Mouse (Mus musculus): ENCODE measurements around the gene Gm21887. TPM values are rescaled to one million over a fixed set of nuclear protein-coding genes. Genes with fewer than 3 reads are reported as not detected.
"Not testable (repeated sequence)": the region's sequence is repeated elsewhere in the genome, so short reads cannot be mapped to it uniquely, and the experiment has no call there.

The Gm21887 gene
- polyA plus RNA-seq, 1 experiment from 2014 or later, result 171 TPM

GRCm38 (mm10) chrX:169984853-169985252 is 24.6 kb upstream of the Gm21887 start:
- H3K4me3 ChIP-seq; H3K27me3 ChIP-seq (replicated peaks); H3K4me1 ChIP-seq (replicated peaks); H3K9ac ChIP-seq; H3K27ac ChIP-seq (ENCODE audit: poor library complexity, severe bottlenecking); H3K4me2 ChIP-seq; ATAC-seq (ENCODE audit: insufficient number of reproducible peaks, low FRiP score): not testable (repeated sequence)
- WGBS, result 87% methylated on average over 21 of the region's 21 CpGs
- Histone ChIP-seq H3K36me3 (peaks cover 67% of the 10 kb centered on the region), H3K9me3 (replicated peaks) (peaks cover 73% of the 10 kb centered on the region)

DNA sequence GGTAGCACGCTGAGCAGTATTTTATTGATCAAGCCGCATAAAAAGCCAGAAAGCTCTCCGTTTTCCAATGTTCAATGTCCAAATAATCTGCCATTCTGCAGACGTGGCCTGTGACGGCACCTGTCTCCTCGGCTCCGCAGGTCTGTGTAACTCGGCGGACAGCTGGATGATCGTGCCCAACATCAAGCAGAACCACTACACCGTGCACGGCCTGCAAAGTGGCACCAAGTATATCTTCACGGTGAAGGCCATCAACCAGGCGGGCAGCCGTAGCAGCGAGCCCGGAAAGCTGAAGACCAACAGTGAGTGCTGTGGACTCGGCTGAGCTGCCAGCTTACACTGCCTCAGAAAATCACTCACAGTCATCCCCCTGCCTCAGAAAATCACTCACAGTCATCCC is 23.7 kb upstream of the Gm21887 start:
- Histone ChIP-seq H3K36me3 (peaks cover 74% of the 10 kb centered on the region), H3K9me3 (replicated peaks) (peaks cover 73% of the 10 kb centered on the region)
- not testable (repeated sequence) for H3K9ac ChIP-seq; ATAC-seq (ENCODE audit: insufficient number of reproducible peaks, low FRiP score); H3K27me3 ChIP-seq (replicated peaks); H3K4me3 ChIP-seq; H3K27ac ChIP-seq (ENCODE audit: poor library complexity, severe bottlenecking); H3K4me1 ChIP-seq (replicated peaks); H3K4me2 ChIP-seq
- WGBS, result 82% methylated on average over 18 of the region's 18 CpGs

- H3K9me3 ChIP-seq (replicated peaks), result peaks cover 68% of the 10 kb centered on the region
- peak overlapping the region; percentile 1; the same call in 1 of the 2 replicates for H3K9ac ChIP-seq
- 61% methylated on average over 51 of the region's 51 CpGs for WGBS
Measured at GRCm38 (mm10) chrX:169986519-169987367, 22.7 kb upstream of the Gm21887 start.

GRCm38 (mm10) chrX:169987368-169987837 is 22.1 kb upstream of the Gm21887 start:
- H3K27me3 ChIP-seq (replicated peaks); H3K4me2 ChIP-seq; H3K9ac ChIP-seq; H3K27ac ChIP-seq (ENCODE audit: poor library complexity, severe bottlenecking); H3K4me1 ChIP-seq (replicated peaks); H3K4me3 ChIP-seq: not testable (repeated sequence)
- H3K36me3 ChIP-seq, result peaks cover 64% of the 10 kb centered on the region
- 0 out of 2 replicates have a peak, but pooled peaks have one; percentile 13 for ATAC-seq (ENCODE audit: insufficient number of reproducible peaks, low FRiP score)
- peaks cover 64% of the 10 kb centered on the region for H3K9me3 ChIP-seq (replicated peaks)
- 85% methylated on average over 28 of the region's 28 CpGs for WGBS

More at GRCm38 (mm10) chrX:169986519-169987367, 22.7 kb upstream of the Gm21887 start:
- H3K27me3 ChIP-seq (replicated peaks); H3K4me1 ChIP-seq (replicated peaks); H3K27ac ChIP-seq (ENCODE audit: poor library complexity, severe bottlenecking): not testable (repeated sequence)
- Histone ChIP-seq H3K4me3 (peak overlapping the region; percentile 6), H3K36me3 (peaks cover 70% of the 10 kb centered on the region), H3K4me2 (peak overlapping the region; percentile 38)
- ATAC-seq (ENCODE audit: insufficient number of reproducible peaks, low FRiP score), result peak; percentile 87

DNA sequence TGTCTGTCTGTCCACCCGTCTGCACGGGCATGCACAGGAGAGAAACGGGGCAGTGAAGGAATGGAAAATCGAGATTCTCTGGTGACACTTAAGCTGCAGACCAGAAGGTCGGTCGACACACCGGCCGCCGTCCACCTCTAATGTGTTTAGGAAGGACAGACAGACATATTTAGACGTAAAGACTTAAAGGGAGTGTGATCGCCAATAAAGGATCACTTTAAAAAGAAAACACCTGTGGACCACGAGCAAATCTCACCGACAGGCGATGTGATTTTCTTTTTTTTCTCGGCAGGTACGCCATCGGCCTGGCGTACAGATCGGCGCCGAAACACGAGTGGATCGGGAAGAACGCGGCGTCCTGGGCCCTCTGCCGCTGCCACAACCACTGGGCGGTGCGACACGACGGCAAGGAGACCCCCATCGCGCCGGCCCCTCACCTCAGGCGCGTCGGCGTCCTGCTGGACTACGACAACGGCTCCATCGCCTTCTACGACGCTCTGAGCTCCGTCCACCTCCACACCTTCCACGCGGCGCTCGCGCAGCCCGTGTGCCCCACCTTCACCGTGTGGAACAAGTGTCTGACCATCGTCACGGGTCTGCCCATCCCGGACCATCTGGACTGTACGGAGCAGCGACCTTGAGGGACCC is 20.8 kb upstream of the Gm21887 start:
- H3K4me1 ChIP-seq (replicated peaks); H3K4me3 ChIP-seq; H3K4me2 ChIP-seq; H3K9ac ChIP-seq; H3K27ac ChIP-seq (ENCODE audit: poor library complexity, severe bottlenecking); H3K27me3 ChIP-seq (replicated peaks): not testable (repeated sequence)
- ATAC-seq (ENCODE audit: insufficient number of reproducible peaks, low FRiP score), result peak; percentile 41
- Histone ChIP-seq H3K9me3 (replicated peaks) (peaks cover 54% of the 10 kb centered on the region), H3K36me3 (peaks cover 51% of the 10 kb centered on the region)
- WGBS, result 91% methylated on average over 56 of the region's 56 CpGs

DNA sequence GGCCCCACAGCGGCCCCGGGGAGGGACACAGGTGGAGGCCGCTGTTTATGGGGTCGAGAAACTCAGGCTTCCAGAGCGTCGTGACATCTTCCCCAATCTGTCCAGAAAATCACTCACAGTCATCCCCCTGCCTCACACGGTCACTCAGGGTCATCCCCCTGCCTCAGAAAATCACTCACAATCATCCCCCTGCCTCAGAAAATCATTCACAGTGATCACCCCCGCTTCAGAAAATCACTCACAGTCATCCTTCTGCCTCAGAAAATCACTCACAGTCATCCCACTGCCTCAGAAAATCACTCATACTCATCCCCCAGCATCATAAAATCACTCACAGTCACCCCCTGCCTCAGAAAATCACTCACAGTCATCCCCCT is 20.3 kb upstream of the Gm21887 start:
- not testable (repeated sequence) for H3K4me2 ChIP-seq; H3K27me3 ChIP-seq (replicated peaks); H3K27ac ChIP-seq (ENCODE audit: poor library complexity, severe bottlenecking); H3K4me3 ChIP-seq; ATAC-seq (ENCODE audit: insufficient number of reproducible peaks, low FRiP score); H3K9ac ChIP-seq; H3K4me1 ChIP-seq (replicated peaks)
- 85% methylated on average over 8 of the region's 8 CpGs for WGBS
- peaks cover 48% of the 10 kb centered on the region for H3K36me3 ChIP-seq
- peaks cover 52% of the 10 kb centered on the region for H3K9me3 ChIP-seq (replicated peaks)

DNA sequence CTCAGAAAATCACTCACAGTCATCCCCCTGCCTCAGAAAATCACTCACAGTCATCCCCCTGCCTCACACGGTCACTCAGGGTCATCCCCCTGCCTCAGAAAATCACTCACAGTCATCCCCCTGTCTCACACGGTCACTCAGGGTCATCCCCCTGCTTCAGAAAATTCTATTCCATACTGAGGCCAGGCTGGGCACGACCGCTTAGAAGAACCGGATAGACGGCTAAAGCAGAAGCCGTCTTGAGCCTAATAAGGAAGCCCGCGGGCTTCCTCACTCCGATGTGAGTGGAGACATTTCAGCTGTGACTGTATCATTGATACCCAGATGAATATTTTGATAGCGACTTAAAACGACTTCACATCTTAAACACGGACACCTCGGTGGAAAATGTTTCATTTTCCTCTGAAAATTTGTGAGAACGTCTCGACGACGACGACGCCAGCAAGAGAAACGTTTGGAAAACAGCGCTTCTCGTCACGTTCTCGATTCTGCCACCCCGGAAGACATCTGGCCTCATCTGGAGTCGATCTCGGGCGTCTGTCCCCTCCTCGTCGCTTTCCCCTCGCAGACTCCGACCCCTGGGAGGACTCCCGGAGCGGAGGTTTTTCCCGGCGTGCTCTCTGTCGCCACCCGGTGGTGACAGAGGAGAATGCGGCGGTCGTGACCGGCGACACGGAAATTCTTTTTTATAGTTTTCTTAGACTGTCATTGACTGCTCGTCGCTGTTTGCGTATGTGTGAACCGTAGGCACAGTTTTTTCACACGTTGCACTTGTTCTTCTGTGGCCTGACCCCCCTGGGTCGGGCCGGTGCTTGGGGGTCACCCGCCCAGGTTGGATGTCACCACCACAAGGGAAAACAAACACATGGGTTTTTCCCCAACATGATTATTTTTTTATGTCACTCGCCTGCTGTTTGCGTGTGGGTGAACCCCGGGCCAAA is 19.5 kb upstream of the Gm21887 start:
- not testable (repeated sequence) for H3K4me1 ChIP-seq (replicated peaks); H3K27ac ChIP-seq (ENCODE audit: poor library complexity, severe bottlenecking); H3K9ac ChIP-seq; H3K4me3 ChIP-seq; H3K4me2 ChIP-seq; ATAC-seq (ENCODE audit: insufficient number of reproducible peaks, low FRiP score); H3K27me3 ChIP-seq (replicated peaks)
- peaks cover 44% of the 10 kb centered on the region for H3K9me3 ChIP-seq (replicated peaks)
- H3K36me3 ChIP-seq, result peaks cover 40% of the 10 kb centered on the region
- 76% methylated on average over 56 of the region's 56 CpGs for WGBS

GRCm38 (mm10) chrX:169991128-169991873 is 18.2 kb upstream of the Gm21887 start:
- 25% methylated on average over 21 of the region's 28 CpGs for WGBS
- peaks cover 32% of the 10 kb centered on the region for H3K36me3 ChIP-seq
- not testable (repeated sequence) for H3K27ac ChIP-seq (ENCODE audit: poor library complexity, severe bottlenecking); H3K4me1 ChIP-seq (replicated peaks); H3K4me3 ChIP-seq; H3K9ac ChIP-seq; H3K27me3 ChIP-seq (replicated peaks)
- H3K4me2 ChIP-seq, result 0 out of 2 replicates have a peak overlapping the region, but pooled peaks have one; percentile 30
- peaks cover 36% of the 10 kb centered on the region for H3K9me3 ChIP-seq (replicated peaks)
- ATAC-seq (ENCODE audit: insufficient number of reproducible peaks, low FRiP score), result peak; percentile 22; the same call in 1 of the 2 replicates

GRCm38 (mm10) chrX:169992086-169992930 is 17.2 kb upstream of the Gm21887 start:
- H3K4me1 ChIP-seq (replicated peaks); H3K4me2 ChIP-seq; H3K4me3 ChIP-seq; ATAC-seq (ENCODE audit: insufficient number of reproducible peaks, low FRiP score); H3K27me3 ChIP-seq (replicated peaks); H3K27ac ChIP-seq (ENCODE audit: poor library complexity, severe bottlenecking); H3K9ac ChIP-seq: not testable (repeated sequence)
- peaks cover 30% of the 10 kb centered on the region for H3K9me3 ChIP-seq (replicated peaks)
- peaks cover 26% of the 10 kb centered on the region for H3K36me3 ChIP-seq
- WGBS, result 21% methylated on average over 9 of the region's 15 CpGs

Data from heart, embryonic 12.5 days (tissue).